Mouse (Mus musculus): ENCODE results near the gene Fgf18.
A peak's percentile ranks its signal among the peaks of the same experiment; 100 is the strongest.

Gene Fgf18

GRCm38 (mm10) chr11:33147171-33147571 is at the start of gene Fgf18:
Gene Fgf18, minus strand, starts transcription at chr11:33147400.
- Histone ChIP-seq H3K36me3 (ENCODE audit: control insufficient read depth, insufficient read depth, low read length, poor library complexity, severe bottlenecking) (no peaks in the 10 kb centered on the region), H3K27me3 (ENCODE audit: control insufficient read depth, insufficient read depth, low read length, poor library complexity, severe bottlenecking) (no peaks in the 10 kb centered on the region)
- peak; percentile 39 for DNase-seq (ENCODE audit: low read depth, low spot score)

- no peak for DNase-seq (ENCODE audit: low read depth, low spot score)
- Histone ChIP-seq H3K36me3 (ENCODE audit: control insufficient read depth, insufficient read depth, low read length, poor library complexity, severe bottlenecking) (no peaks in the 10 kb centered on the region), H3K27me3 (ENCODE audit: control insufficient read depth, insufficient read depth, low read length, poor library complexity, severe bottlenecking) (no peaks in the 10 kb centered on the region)
Measured at GRCm38 (mm10) chr11:33196447-33197132, 49.4 kb upstream of the Fgf18 start.

GRCm38 (mm10) chr11:33195531-33196446 is 48.6 kb upstream of the Fgf18 start:
- H3K36me3 ChIP-seq (ENCODE audit: control insufficient read depth, insufficient read depth, low read length, poor library complexity, severe bottlenecking) = no peaks in the 10 kb centered on the region
- DNase-seq (ENCODE audit: low read depth, low spot score) = no peak
- no peaks in the 10 kb centered on the region for H3K27me3 ChIP-seq (ENCODE audit: control insufficient read depth, insufficient read depth, low read length, poor library complexity, severe bottlenecking)

DNA sequence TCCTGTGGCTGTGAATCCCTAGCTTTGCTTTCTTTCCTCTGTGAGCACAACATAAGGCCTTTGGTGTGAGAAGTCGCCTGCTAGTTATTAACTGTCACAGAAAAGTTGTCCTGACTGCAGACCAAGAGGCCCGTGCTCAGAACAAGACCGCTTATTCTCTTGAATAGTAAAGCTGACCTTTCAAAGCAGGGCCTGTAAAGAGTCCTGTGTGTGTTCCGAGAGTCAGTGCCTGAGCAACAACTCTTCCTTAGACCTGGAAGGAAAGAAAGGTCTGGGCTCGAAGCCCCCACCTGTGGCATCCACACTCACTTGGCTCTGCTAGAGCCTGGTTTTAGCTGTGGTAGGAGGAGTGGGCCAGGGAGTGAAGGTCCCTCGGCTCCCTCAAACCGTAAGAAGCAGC is 47.9 kb upstream of the Fgf18 start:
- no peaks in the 10 kb centered on the region for H3K27me3 ChIP-seq (ENCODE audit: control insufficient read depth, insufficient read depth, low read length, poor library complexity, severe bottlenecking)
- no peak for DNase-seq (ENCODE audit: low read depth, low spot score)
- no peaks in the 10 kb centered on the region for H3K36me3 ChIP-seq (ENCODE audit: control insufficient read depth, insufficient read depth, low read length, poor library complexity, severe bottlenecking)

DNA sequence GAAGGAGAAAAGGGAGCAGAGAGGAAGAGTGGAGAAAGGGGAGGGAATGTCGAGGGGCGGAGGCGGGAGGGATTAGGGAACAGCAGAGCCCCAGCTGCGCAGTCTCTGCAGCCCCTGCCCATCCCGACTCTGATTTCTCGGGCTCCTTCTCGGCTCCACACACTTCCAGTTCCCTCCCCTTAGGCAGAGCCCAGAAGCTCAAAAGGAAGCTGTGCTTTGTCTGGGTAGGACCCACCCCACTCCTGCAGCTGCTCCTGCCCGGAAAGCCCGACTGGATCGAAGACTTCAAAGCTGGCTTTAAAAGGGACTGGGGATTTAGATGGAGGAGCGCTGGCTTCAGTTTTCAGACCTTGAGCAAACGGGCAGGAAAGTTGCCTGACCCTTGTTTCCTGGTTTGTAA is 46.5 kb upstream of the Fgf18 start:
- Histone ChIP-seq H3K27me3 (ENCODE audit: control insufficient read depth, insufficient read depth, low read length, poor library complexity, severe bottlenecking) (no peaks in the 10 kb centered on the region), H3K36me3 (ENCODE audit: control insufficient read depth, insufficient read depth, low read length, poor library complexity, severe bottlenecking) (no peaks in the 10 kb centered on the region)
- DNase-seq (ENCODE audit: low read depth, low spot score) = no peak

- Histone ChIP-seq H3K27me3 (ENCODE audit: control insufficient read depth, insufficient read depth, low read length, poor library complexity, severe bottlenecking) (no peaks in the 10 kb centered on the region), H3K36me3 (ENCODE audit: control insufficient read depth, insufficient read depth, low read length, poor library complexity, severe bottlenecking) (no peaks in the 10 kb centered on the region)
- no peak for DNase-seq (ENCODE audit: low read depth, low spot score)
Measured at GRCm38 (mm10) chr11:33181804-33182203, 34.6 kb upstream of the Fgf18 start.

DNA sequence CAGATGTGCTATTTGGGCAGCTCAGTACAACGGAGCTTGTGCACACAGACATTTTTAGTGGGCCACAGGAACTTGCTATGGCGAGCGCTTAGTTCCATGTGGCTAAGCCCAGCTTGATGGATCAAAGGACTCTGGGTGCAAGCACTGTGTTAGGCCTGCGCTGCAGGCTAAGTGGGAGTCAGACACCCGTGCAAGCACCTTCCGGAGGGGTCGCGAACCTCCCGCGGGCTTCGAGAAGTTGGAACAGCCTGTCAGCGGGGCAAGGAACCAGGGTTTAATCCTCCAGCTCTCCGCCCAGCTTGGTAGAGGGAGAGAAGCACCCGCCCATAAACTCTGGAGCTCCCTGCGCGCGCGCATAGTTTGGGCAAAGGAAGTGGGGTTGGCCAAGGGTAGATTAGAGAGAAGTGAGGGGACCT is 33.5 kb upstream of the Fgf18 start:
- Histone ChIP-seq H3K36me3 (ENCODE audit: control insufficient read depth, insufficient read depth, low read length, poor library complexity, severe bottlenecking) (no peaks in the 10 kb centered on the region), H3K27me3 (ENCODE audit: control insufficient read depth, insufficient read depth, low read length, poor library complexity, severe bottlenecking) (no peaks in the 10 kb centered on the region)
- DNase-seq (ENCODE audit: low read depth, low spot score) = no peak

DNA sequence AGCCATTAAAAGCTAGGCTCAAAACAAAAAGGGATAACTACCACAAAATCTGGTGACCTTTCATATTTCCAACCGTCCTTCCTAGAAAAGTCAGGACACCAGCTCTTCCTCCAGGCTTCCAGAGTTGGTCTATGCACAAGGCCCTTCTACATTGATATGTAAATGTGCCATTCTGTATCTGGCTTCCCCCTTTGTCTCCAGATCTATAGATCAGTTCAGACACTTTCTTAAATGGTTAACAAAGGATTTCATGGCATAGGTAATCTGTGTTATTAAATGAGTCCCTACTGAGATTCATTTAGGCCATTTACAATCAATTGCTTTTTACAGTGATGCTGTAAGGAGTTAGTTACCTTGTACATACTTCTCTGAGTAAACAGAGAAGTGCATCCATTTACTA is 32.6 kb upstream of the Fgf18 start:
- Histone ChIP-seq H3K36me3 (ENCODE audit: control insufficient read depth, insufficient read depth, low read length, poor library complexity, severe bottlenecking) (no peaks in the 10 kb centered on the region), H3K27me3 (ENCODE audit: control insufficient read depth, insufficient read depth, low read length, poor library complexity, severe bottlenecking) (no peaks in the 10 kb centered on the region)
- DNase-seq (ENCODE audit: low read depth, low spot score) = no peak

DNA sequence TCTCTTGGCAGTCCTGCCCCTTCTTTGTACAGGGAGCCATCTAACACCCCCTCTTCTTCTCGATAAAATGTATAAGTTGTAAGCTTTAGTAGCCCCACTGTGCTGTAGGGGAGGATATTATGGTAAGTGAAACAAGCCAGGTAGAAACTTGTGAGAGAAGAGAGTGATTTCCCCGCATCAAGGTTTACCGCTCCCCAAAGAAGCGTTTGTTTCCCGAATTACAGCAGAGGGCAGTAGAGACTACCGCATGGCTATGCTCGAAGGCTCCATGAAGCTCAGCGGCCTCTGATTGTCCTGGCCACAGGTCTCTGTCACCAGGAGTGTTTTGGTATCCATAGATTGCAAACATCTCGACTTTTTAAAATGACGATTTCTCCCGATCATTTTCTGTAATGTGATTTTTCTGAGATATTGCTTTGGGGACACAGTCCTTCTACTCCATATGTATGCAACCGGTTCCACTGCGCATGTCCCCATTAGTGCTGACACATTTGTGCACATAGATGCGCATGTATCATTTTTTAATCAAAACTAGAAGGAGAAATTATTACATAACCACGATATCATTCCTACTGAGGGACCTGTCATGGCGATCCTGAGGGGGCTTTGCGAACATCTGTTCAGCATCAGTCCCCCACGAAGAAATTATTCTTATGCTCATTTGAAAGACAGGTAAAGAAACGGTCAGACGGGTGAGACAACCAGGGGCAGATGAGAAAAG is 29.5 kb upstream of the Fgf18 start:
- DNase-seq (ENCODE audit: low read depth, low spot score) = peak; percentile 34
- Histone ChIP-seq H3K36me3 (ENCODE audit: control insufficient read depth, insufficient read depth, low read length, poor library complexity, severe bottlenecking) (no peaks in the 10 kb centered on the region), H3K27me3 (ENCODE audit: control insufficient read depth, insufficient read depth, low read length, poor library complexity, severe bottlenecking) (no peaks in the 10 kb centered on the region)

DNA sequence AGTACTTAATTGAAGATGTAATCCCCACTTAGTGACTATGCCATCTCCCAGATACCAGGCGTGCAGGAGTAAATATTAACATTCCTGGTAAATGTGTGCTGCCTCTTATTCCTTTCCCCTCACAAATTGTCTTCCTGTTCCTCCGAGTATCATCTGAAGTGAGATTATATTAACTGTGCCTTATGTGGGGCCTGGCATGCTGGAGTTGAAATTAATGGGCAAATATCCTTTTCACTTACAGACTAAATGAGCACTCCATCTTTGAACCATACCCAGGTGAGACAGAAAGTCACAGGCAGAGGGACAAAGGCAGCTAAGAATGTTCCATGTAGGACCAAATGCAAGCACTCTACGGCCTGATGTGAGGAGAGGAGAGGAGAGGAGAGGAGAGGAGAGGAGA is 28.6 kb upstream of the Fgf18 start:
- no peak for DNase-seq (ENCODE audit: low read depth, low spot score)
- Histone ChIP-seq H3K36me3 (ENCODE audit: control insufficient read depth, insufficient read depth, low read length, poor library complexity, severe bottlenecking) (no peaks in the 10 kb centered on the region), H3K27me3 (ENCODE audit: control insufficient read depth, insufficient read depth, low read length, poor library complexity, severe bottlenecking) (no peaks in the 10 kb centered on the region)

DNA sequence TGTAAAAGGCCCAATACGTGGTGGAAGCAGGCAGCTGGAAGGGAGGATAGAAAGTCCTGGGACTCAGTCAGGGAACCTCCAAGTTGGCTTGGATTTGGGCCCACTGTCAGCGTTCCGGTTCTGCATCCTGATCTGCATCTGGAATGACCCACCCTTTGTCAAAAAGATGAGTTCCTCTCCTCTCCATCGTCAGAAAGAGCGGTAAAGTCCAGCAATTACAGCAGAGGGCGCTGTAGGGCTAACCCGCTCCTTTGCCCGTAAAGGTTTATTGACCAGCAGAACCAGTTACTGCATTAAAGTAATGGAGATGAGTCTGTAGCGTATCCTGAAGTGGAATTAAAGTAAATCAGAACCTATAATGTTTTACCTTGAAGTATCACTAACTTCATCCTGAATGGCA is 23.3 kb upstream of the Fgf18 start:
- DNase-seq (ENCODE audit: low read depth, low spot score) = peak; percentile 71
- H3K27me3 ChIP-seq (ENCODE audit: control insufficient read depth, insufficient read depth, low read length, poor library complexity, severe bottlenecking) = no peaks in the 10 kb centered on the region
- no peaks in the 10 kb centered on the region for H3K36me3 ChIP-seq (ENCODE audit: control insufficient read depth, insufficient read depth, low read length, poor library complexity, severe bottlenecking)

GRCm38 (mm10) chr11:33162998-33163506 is 15.9 kb upstream of the Fgf18 start, which contains the start of gene Npm1:
Gene Npm1, minus strand, starts transcription at chr11:33163206.
- no peaks in the 10 kb centered on the region for H3K27me3 ChIP-seq (ENCODE audit: control insufficient read depth, insufficient read depth, low read length, poor library complexity, severe bottlenecking)
- DNase-seq (ENCODE audit: low read depth, low spot score) = peak; percentile 100
- H3K36me3 ChIP-seq (ENCODE audit: control insufficient read depth, insufficient read depth, low read length, poor library complexity, severe bottlenecking) = peaks cover 7% of the 10 kb centered on the region; the same call in 1 of the 2 replicates

- peak; percentile 77 for DNase-seq (ENCODE audit: low read depth, low spot score)
- Histone ChIP-seq H3K27me3 (ENCODE audit: control insufficient read depth, insufficient read depth, low read length, poor library complexity, severe bottlenecking) (no peaks in the 10 kb centered on the region), H3K36me3 (ENCODE audit: control insufficient read depth, insufficient read depth, low read length, poor library complexity, severe bottlenecking) (peaks cover 12% of the 10 kb centered on the region)
Measured at GRCm38 (mm10) chr11:33162211-33162997, 15.2 kb upstream of the Fgf18 start.

- no peak for DNase-seq (ENCODE audit: low read depth, low spot score)
- H3K36me3 ChIP-seq (ENCODE audit: control insufficient read depth, insufficient read depth, low read length, poor library complexity, severe bottlenecking) = peaks cover 17% of the 10 kb centered on the region
- no peaks in the 10 kb centered on the region for H3K27me3 ChIP-seq (ENCODE audit: control insufficient read depth, insufficient read depth, low read length, poor library complexity, severe bottlenecking)
Measured at GRCm38 (mm10) chr11:33159741-33160140, 12.5 kb upstream of the Fgf18 start.
